Mouse (Mus musculus) heart, postnatal 14 days (tissue): Measurements from ENCODE around the gene Ifngr2. TPM values are rescaled to one million over a fixed set of nuclear protein-coding genes. Genes with fewer than 3 reads are reported as not detected.
A peak's percentile ranks its signal among the peaks of the same experiment; 100 is the strongest.

Experiments
- DNase-seq, 2 experiments: peaks; one replicate each; pipeline ENCODE4 v3.0.0; 2021 to 2022
- intact Hi-C: fragments of 180-260 bp; cut with DNase I; formaldehyde crosslinking; loops from one replicate; pipeline ENCODE4 v1.15.1; 2025
- microRNA-seq, 2 experiments: library from miRNA; unstranded; fragments of <30 nt; microRNA quantifications; one replicate each; pipeline ENCODE4 v1.2.0; 2021 to 2022
- total RNA-seq, 2 experiments: library from RNA; stranded (reverse); gene quantifications; 2 replicates each; pipeline ENCODE4 v1.2.3; 2021

Gene Ifngr2
- total RNA-seq, 2 experiments from 2014 or later, result 125 to 142 TPM

GRCm38 (mm10) chr16:91599242-91599641, 52.4 kb downstream of the Ifngr2 start:
- intact Hi-C loops, result no loop called here
- DNase-seq, result no peak

DNA sequence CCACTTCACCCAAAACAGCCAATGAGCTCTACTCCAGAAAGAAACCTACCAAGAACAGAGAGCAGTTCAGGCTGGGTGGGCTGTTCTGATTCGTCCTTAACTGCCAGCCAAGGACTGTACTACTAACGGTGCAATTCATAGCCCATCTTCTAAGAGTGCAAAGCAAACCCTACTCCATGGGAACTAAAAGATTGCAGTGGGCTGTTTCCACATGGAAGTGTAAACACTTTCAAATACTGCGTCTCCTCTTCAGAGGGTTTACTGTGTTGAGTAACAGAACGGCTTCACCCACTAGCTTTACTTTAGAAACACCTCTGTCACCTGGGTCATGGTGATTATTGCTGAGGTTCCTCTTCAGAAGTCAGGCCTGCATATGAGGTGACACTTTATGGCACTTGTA, 54.2 kb downstream of the Ifngr2 start:
- no peak for DNase-seq
- intact Hi-C loops, result no loop called here

DNA sequence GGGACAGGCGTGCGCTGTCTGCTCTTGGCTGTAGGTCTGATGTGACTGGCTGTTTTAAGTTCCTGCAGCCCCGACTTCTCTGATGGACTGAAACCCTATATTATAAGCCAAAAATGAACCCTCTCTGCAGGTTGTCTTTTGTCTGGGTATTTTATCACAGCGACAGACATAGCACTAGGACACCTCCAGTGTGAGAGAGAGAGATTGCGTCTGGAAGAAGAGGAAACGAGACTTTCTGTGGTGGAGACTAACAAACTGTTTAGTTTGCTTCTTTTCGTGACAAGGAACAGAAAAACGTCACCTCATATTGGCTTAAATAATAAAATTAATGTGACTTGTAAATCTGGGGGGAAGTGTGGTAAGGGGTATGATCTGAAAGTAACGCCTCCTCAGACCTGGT, 54.8 kb downstream of the Ifngr2 start:
- intact Hi-C loops, result no loop called here

GRCm38 (mm10) chr16:91605156-91605555, 58.3 kb downstream of the Ifngr2 start:
- DNase-seq, result peak; percentile 40 to 61
- intact Hi-C loops, result no loop called here

More for the DNA sequence above, 54.8 kb downstream of the Ifngr2 start:
- no peak for DNase-seq

DNA sequence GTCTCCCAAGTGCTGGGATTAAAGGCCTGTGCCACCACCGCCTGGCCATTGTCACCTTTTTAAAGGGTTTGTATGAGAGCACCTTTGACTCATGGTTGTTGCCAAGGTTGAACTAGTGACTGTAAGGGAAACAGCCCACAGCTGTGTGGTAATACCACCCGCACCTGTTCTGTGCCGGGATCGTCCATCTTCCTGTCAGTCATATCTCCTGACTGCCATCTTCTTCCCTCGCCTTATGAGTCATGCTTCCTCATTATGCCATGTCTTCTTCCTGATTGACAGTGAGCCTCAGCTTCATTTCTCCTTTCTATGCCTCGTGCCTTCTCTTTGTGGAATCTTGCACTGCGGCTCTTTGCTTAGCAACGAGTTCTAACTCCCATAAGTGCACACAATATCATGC, 60.1 kb downstream of the Ifngr2 start:
- intact Hi-C loops, result no loop called here
- no peak for DNase-seq

DNA sequence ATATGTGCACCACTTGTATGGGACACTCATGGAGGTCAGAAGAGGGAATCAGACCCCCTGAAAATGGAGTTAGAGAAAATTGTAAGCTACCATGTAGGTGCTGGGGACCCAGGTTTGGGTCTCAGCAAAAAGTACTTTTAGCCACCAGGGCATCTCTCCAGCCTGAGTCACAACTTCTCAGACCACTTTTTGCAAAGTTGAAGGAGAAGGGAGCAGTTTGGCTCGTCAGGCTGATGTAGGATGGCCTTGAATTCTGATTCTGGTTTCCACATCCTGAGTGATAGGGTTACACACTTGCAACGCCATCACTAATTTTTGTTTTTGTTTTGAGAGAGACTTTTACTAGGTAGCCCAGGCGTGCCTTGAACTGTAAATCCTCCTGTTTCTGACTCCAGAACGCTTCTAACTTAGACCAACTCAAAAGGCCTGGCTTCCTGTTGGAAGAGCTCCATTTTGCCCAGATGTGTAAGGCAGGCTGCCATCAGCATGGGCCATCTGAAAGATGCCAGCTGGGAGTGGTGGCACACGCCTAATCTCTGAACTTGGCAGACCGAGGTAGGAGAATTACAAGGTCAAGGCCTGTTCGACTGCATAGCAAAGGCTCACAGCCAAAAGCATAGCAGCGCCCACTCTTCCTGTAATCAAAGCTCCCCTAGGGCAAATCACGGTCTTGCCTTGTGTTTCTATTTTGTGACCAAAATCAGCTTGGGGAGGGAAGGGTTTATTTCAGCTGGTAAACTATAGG, 62.8 kb downstream of the Ifngr2 start:
- intact Hi-C loops, result no loop called here
- DNase-seq, result peak; percentile 57 to 72

- no peak for DNase-seq
- intact Hi-C loops, result no loop called here
Observed at GRCm38 (mm10) chr16:91611248-91611647, 64.4 kb downstream of the Ifngr2 start.

DNA sequence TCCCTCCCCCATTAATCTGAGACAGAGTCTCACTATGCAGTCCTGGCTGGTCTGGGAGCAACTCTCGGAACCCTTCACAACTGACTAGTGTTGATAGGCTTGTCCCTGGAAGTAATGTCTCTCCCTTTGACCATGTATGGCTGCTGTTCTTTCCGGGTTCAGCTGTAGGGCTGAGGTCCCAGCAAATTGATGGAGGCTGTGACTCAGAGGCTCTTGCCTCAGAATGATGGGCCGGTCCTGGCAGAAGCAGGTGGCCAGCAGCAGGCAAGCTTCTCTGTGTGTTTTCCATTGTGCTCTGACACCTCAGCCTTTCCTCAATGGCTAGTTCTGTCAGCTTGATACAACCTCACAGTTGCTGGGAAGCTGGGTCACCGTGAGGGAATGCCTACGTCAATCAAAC, 65.7 kb downstream of the Ifngr2 start:
- intact Hi-C loops, result no loop called here
- DNase-seq, result no peak

DNA sequence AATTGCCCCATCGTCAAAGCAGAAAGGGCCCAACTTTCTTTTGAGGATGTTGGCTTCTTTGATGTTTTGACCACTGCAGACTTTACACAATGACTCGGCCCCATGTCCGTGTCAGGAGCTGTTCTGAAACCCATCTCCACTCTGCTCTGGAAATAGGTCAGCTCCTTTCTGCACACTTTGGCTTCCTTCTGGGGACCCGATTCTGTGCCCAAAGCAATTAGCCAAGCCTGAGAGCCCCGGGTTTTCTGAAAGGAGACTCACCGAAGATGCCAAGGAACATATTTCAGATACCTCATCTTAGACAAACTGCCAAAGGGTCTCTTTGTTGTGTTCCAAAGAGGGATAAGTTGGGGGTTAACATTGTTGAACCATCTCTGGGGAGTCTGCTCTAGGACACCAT, 67.7 kb downstream of the Ifngr2 start:
- intact Hi-C loops, result no loop called here
- DNase-seq, result no peak

Small RNA genes within 50 kb of the gene (microRNA-seq; reads per million reads assigned to microRNA genes)
- gene Mir6367, result 0 reads per million in 2 experiments

Other genes with a start within 250 kb of the Ifngr2 start
- 10 to 100 TPM; 32.9 to 33.2 TPM for gene Ifnar2, start 174.3 kb upstream of the Ifngr2 start, total RNA-seq
- gene Gm21970, start 155.4 kb upstream of the Ifngr2 start, total RNA-seq, result not detected
- 10 to 100 TPM; 86.4 to 94.7 TPM for gene Il10rb, start 140.9 kb upstream of the Ifngr2 start, total RNA-seq
- 10 to 100 TPM; 36.6 to 42.0 TPM for gene Ifnar1, start 61.8 kb upstream of the Ifngr2 start, total RNA-seq
- gene Tmem50b, start 50.7 kb downstream of the Ifngr2 start, total RNA-seq, result 10 to 100 TPM; 65.1 to 65.2 TPM
- gene Dnajc28, start 72.0 kb downstream of the Ifngr2 start, total RNA-seq, result 10 to 100 TPM; 16.0 to 16.7 TPM
- 10 to 100 TPM; 52.8 to 56.6 TPM for gene Gart, start 99.9 kb downstream of the Ifngr2 start, total RNA-seq
- gene Son, start 100.4 kb downstream of the Ifngr2 start, total RNA-seq, result 100 to 1,000 TPM; 175 to 187 TPM
- gene Donson, start 141.7 kb downstream of the Ifngr2 start, total RNA-seq, result 1 to 10 TPM; 3.3 to 6.4 TPM
- gene Cryzl1, start 181.9 kb downstream of the Ifngr2 start, total RNA-seq, result 10 to 100 TPM; 23.6 to 26.4 TPM
- gene Itsn1, start 182.2 kb downstream of the Ifngr2 start, total RNA-seq, result 10 to 100 TPM; 40.5 to 53.6 TPM